Mouse (Mus musculus): ENCODE measurements around the gene Lbr. TPM values are rescaled to one million over a fixed set of nuclear protein-coding genes. Genes with fewer than 3 reads are reported as not detected.

Gene Lbr
- polyA plus RNA-seq, 1 experiment from 2014 or later, result 208 TPM

GRCm38 (mm10) chr1:181844874-181845547, 2.2 kb upstream of the Lbr start:
- DNase-seq (ENCODE audit: low spot score, missing footprints) (no peak), ATAC-seq (ENCODE audit: low FRiP score) (no peak)
- Histone ChIP-seq H3K9me3 (ENCODE audit: control insufficient read depth, low read length) (no peaks in the 10 kb centered on the region), H3K4me3 (ENCODE audit: low read depth, low read length) (no peak overlapping the region), H3K4me2 (no peak overlapping the region), H3K27me3 (ENCODE audit: control insufficient read depth, insufficient read depth, low read length) (no peaks in the 10 kb centered on the region), H3K27ac (ENCODE audit: low read depth, low read length) (no peak overlapping the region), H3K4me1 (ENCODE audit: control insufficient read depth, insufficient read depth, low read length) (peaks cover 11% of the 10 kb centered on the region), H3K36me3 (ENCODE audit: control insufficient read depth, insufficient read depth, low read length) (no peaks in the 10 kb centered on the region), H3K9ac (ENCODE audit: low read length) (no peak overlapping the region)
- WGBS, result 67% methylated on average over 15 of the region's 15 CpGs

DNA sequence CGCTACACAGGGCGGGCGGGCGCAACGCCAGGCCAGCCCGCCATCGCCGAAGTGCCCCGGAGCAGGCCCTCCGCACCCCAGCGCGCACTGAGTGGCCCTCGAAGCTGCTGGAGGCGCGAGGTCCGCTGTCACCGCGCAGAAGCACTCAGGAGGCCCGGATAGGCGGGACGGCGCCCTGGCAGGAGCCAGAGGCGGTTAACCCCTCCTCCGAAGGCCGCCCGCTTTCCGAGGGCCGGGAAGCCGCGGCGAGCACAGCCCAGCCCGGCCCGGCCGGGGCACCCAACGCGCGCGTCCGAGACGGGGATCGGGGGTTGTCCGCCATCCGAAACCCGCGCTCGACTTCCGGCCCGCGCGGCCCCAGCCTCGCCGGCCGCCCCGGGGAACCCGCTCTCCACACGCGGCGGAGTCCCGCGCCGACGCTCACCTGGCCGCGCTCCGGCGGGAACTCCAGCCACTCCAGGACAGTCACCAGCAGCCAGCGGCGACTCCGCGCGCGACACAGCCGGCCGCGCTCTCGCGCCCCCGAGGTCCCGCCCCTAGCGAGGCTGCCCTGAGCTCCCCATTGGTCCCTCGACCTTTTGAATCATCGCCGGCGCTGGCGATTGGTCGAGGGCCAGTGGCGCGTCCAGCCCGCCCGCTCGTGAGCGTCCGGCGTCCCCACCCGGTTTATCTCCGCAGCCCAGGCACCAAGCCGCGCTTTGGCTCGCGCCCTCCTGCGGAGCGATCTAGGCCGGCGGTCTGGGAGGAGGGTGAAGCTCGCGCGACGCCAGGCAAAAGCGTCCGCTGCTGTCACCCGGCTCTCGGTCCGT, 778 bp downstream of the Lbr start:
- Histone ChIP-seq H3K4me3 (ENCODE audit: low read depth, low read length) (peak overlapping the region; percentile 91), H3K9ac (ENCODE audit: low read length) (peak overlapping the region; percentile 96), H3K4me2 (peak overlapping the region; percentile 50), H3K36me3 (ENCODE audit: control insufficient read depth, insufficient read depth, low read length) (no peaks in the 10 kb centered on the region), H3K27me3 (ENCODE audit: control insufficient read depth, insufficient read depth, low read length) (no peaks in the 10 kb centered on the region), H3K9me3 (ENCODE audit: control insufficient read depth, low read length) (no peaks in the 10 kb centered on the region), H3K4me1 (ENCODE audit: control insufficient read depth, insufficient read depth, low read length) (peaks cover 18% of the 10 kb centered on the region), H3K27ac (ENCODE audit: low read depth, low read length) (peak overlapping the region; percentile 87)
- under 1% methylated on average over 105 of the region's 113 CpGs for WGBS
- DNase-seq (ENCODE audit: low spot score, missing footprints) (peak; percentile 98), ATAC-seq (ENCODE audit: low FRiP score) (peak; percentile 99)

DNA sequence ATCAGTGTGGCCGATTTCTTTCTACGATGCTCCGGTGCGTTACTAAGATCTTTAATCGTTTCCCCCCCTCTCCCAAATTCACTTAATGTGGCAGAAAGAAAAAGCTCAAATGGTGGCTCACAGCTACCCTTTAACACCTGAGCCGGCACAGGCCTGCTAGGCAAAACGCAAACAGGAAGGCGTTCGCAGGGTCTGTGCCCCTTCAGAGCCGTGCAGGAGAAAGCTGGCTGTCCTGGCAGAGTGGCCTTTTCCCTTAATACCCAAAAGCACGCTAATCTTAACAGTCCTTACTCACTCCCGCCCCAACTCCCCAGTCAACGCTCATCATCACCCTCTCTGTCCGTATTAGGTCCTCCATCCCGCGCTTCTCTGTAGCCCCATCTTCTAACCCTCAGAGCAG, 1.4 kb downstream of the Lbr start:
- Histone ChIP-seq H3K4me2 (peak overlapping the region; percentile 50), H3K36me3 (ENCODE audit: control insufficient read depth, insufficient read depth, low read length) (peaks cover 2% of the 10 kb centered on the region; the same call in 1 of the 2 replicates), H3K9ac (ENCODE audit: low read length) (peak overlapping the region; percentile 96), H3K9me3 (ENCODE audit: control insufficient read depth, low read length) (no peaks in the 10 kb centered on the region), H3K4me3 (ENCODE audit: low read depth, low read length) (peak overlapping the region; percentile 91), H3K27me3 (ENCODE audit: control insufficient read depth, insufficient read depth, low read length) (no peaks in the 10 kb centered on the region), H3K27ac (ENCODE audit: low read depth, low read length) (peak overlapping the region; percentile 87), H3K4me1 (ENCODE audit: control insufficient read depth, insufficient read depth, low read length) (peaks cover 18% of the 10 kb centered on the region)
- 2% methylated on average over 16 of the region's 16 CpGs for WGBS
- DNase-seq (ENCODE audit: low spot score, missing footprints) (no peak), ATAC-seq (ENCODE audit: low FRiP score) (0 out of 2 replicates have a peak, but pooled peaks have one; percentile 0)

GRCm38 (mm10) chr1:181839746-181840366, 3.0 kb downstream of the Lbr start:
- 20% methylated on average over 6 of the region's 6 CpGs for WGBS
- Histone ChIP-seq H3K4me2 (peak overlapping the region; percentile 50), H3K27ac (ENCODE audit: low read depth, low read length) (no peak overlapping the region), H3K9me3 (ENCODE audit: control insufficient read depth, low read length) (no peaks in the 10 kb centered on the region), H3K36me3 (ENCODE audit: control insufficient read depth, insufficient read depth, low read length) (peaks cover 14% of the 10 kb centered on the region), H3K27me3 (ENCODE audit: control insufficient read depth, insufficient read depth, low read length) (no peaks in the 10 kb centered on the region), H3K4me3 (ENCODE audit: low read depth, low read length) (peak overlapping the region; percentile 91), H3K9ac (ENCODE audit: low read length) (peak overlapping the region; percentile 34), H3K4me1 (ENCODE audit: control insufficient read depth, insufficient read depth, low read length) (peaks cover 18% of the 10 kb centered on the region)
- DNase-seq (ENCODE audit: low spot score, missing footprints), result no peak
- no peak for ATAC-seq (ENCODE audit: low FRiP score)

GRCm38 (mm10) chr1:181838111-181838510, 4.7 kb downstream of the Lbr start:
- ATAC-seq (ENCODE audit: low FRiP score) (no peak), DNase-seq (ENCODE audit: low spot score, missing footprints) (no peak)
- Histone ChIP-seq H3K4me3 (ENCODE audit: low read depth, low read length) (no peak overlapping the region), H3K27ac (ENCODE audit: low read depth, low read length) (no peak overlapping the region), H3K9me3 (ENCODE audit: control insufficient read depth, low read length) (no peaks in the 10 kb centered on the region), H3K4me2 (no peak overlapping the region), H3K9ac (ENCODE audit: low read length) (no peak overlapping the region), H3K27me3 (ENCODE audit: control insufficient read depth, insufficient read depth, low read length) (no peaks in the 10 kb centered on the region), H3K36me3 (ENCODE audit: control insufficient read depth, insufficient read depth, low read length) (peaks cover 16% of the 10 kb centered on the region), H3K4me1 (ENCODE audit: control insufficient read depth, insufficient read depth, low read length) (peaks cover 14% of the 10 kb centered on the region)
- 84% methylated on average over 5 of the region's 5 CpGs for WGBS

DNA sequence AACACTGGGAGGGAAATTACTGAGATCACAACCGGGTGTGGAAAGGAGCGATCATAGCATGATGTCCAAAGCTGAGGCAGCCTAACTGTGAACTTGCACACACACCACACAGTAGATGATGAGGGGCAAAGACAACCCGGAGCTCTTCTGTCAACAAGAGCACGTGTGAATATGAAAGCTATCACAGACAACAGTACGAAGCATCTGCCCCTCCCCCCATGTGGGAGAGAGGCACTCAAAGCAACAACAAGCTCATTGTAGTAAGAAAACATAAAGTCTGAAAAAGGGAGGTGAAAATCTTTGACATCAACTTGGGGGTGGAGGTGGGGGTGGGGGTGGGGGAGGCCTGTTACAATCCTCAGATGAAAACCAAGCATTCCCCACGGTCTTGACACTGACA, 9.7 kb downstream of the Lbr start:
- H3K27me3 ChIP-seq (ENCODE audit: control insufficient read depth, insufficient read depth, low read length), result no peaks in the 10 kb centered on the region
- H3K27ac ChIP-seq (ENCODE audit: low read depth, low read length), result no peak overlapping the region
- 93% methylated on average over 6 of the region's 6 CpGs for WGBS
- no peak overlapping the region for H3K4me2 ChIP-seq
- peaks cover 37% of the 10 kb centered on the region for H3K36me3 ChIP-seq (ENCODE audit: control insufficient read depth, insufficient read depth, low read length)
- no peaks in the 10 kb centered on the region for H3K4me1 ChIP-seq (ENCODE audit: control insufficient read depth, insufficient read depth, low read length)
- H3K9ac ChIP-seq (ENCODE audit: low read length), result no peak overlapping the region
- DNase-seq (ENCODE audit: low spot score, missing footprints), result no peak
- no peak for ATAC-seq (ENCODE audit: low FRiP score)
- no peaks in the 10 kb centered on the region for H3K9me3 ChIP-seq (ENCODE audit: control insufficient read depth, low read length)
- H3K4me3 ChIP-seq (ENCODE audit: low read depth, low read length), result no peak overlapping the region

DNA sequence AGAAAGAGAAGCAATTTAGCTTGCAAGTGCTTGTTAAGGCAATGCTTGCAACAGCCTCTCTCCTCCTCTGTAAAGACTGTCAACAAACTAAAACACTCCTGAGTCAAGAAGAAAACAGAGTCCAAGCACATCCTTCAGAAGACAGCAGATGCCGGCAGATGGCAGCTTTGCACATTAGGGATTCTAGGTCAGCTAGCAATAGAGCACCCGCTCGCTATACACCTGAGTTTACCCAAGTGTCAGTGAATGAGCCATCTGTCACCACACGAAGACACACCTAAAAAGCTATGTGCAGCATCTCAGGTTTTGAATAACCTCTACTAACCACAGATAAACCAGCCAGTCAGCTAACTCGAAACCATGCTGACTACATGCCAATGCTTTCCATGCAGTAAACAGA, 10.1 kb downstream of the Lbr start:
- H3K9me3 ChIP-seq (ENCODE audit: control insufficient read depth, low read length), result no peaks in the 10 kb centered on the region
- H3K27ac ChIP-seq (ENCODE audit: low read depth, low read length), result no peak overlapping the region
- H3K4me2 ChIP-seq, result no peak overlapping the region
- ATAC-seq (ENCODE audit: low FRiP score) (no peak), DNase-seq (ENCODE audit: low spot score, missing footprints) (no peak)
- no peaks in the 10 kb centered on the region for H3K27me3 ChIP-seq (ENCODE audit: control insufficient read depth, insufficient read depth, low read length)
- no peak overlapping the region for H3K9ac ChIP-seq (ENCODE audit: low read length)
- no peak overlapping the region for H3K4me3 ChIP-seq (ENCODE audit: low read depth, low read length)
- WGBS, result 93% methylated on average over 5 of the region's 5 CpGs
- peaks cover 39% of the 10 kb centered on the region for H3K36me3 ChIP-seq (ENCODE audit: control insufficient read depth, insufficient read depth, low read length)
- H3K4me1 ChIP-seq (ENCODE audit: control insufficient read depth, insufficient read depth, low read length), result no peaks in the 10 kb centered on the region

- no peak overlapping the region for H3K9ac ChIP-seq (ENCODE audit: low read length)
- DNase-seq (ENCODE audit: low spot score, missing footprints), result no peak
- no peak overlapping the region for H3K4me2 ChIP-seq
- no peak overlapping the region for H3K4me3 ChIP-seq (ENCODE audit: low read depth, low read length)
- peaks cover 49% of the 10 kb centered on the region for H3K36me3 ChIP-seq (ENCODE audit: control insufficient read depth, insufficient read depth, low read length)
- no peak overlapping the region for H3K27ac ChIP-seq (ENCODE audit: low read depth, low read length)
- no peaks in the 10 kb centered on the region for H3K9me3 ChIP-seq (ENCODE audit: control insufficient read depth, low read length)
- H3K4me1 ChIP-seq (ENCODE audit: control insufficient read depth, insufficient read depth, low read length), result no peaks in the 10 kb centered on the region
- H3K27me3 ChIP-seq (ENCODE audit: control insufficient read depth, insufficient read depth, low read length), result no peaks in the 10 kb centered on the region
- WGBS, result 93% methylated on average over 5 of the region's 5 CpGs
- ATAC-seq (ENCODE audit: low FRiP score), result no peak
Measured at GRCm38 (mm10) chr1:181828365-181828764, 14.5 kb downstream of the Lbr start.

DNA sequence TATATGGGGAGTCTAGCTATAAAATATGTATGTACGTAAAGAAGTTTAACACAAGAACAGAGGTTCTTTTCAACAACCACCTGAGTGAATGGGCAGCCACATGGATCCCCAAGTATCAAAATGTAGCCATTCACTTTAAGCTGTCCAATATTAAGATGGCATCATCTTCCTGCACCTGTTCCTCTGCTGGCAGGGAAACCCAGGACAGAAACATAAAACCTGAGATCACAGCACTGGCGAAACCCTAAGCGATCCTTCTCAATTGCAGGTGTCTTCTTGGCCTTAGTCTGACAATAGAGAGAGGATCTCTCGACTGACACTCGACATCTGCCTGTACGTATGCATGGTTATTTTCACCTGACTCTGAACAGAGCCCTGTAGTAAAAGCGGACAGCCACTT, 16.1 kb downstream of the Lbr start:
- WGBS, result 96% methylated on average over 7 of the region's 7 CpGs
- Histone ChIP-seq H3K27ac (ENCODE audit: low read depth, low read length) (no peak overlapping the region), H3K36me3 (ENCODE audit: control insufficient read depth, insufficient read depth, low read length) (peaks cover 58% of the 10 kb centered on the region), H3K9ac (ENCODE audit: low read length) (no peak overlapping the region), H3K4me3 (ENCODE audit: low read depth, low read length) (no peak overlapping the region), H3K4me2 (no peak overlapping the region), H3K9me3 (ENCODE audit: control insufficient read depth, low read length) (no peaks in the 10 kb centered on the region), H3K27me3 (ENCODE audit: control insufficient read depth, insufficient read depth, low read length) (no peaks in the 10 kb centered on the region), H3K4me1 (ENCODE audit: control insufficient read depth, insufficient read depth, low read length) (no peaks in the 10 kb centered on the region)
- DNase-seq (ENCODE audit: low spot score, missing footprints), result no peak
- no peak for ATAC-seq (ENCODE audit: low FRiP score)
